Mouse (Mus musculus) c-Kit-positive CD71-positive TER-119-positive erythroid progenitor cells, embryonic 14.5 days (primary cell): Measurements from ENCODE around the gene Zc3hav1.
"Not testable (repeated sequence)": the region's sequence is repeated elsewhere in the genome, so short reads cannot be mapped to it uniquely, and the experiment has no call there.

Experiments
- DNase-seq: peaks from one replicate; pipeline ENCODE4 v3.0.0-alpha.2; 2013; ENCODE audit warnings: low spot score

Gene Zc3hav1

DNA sequence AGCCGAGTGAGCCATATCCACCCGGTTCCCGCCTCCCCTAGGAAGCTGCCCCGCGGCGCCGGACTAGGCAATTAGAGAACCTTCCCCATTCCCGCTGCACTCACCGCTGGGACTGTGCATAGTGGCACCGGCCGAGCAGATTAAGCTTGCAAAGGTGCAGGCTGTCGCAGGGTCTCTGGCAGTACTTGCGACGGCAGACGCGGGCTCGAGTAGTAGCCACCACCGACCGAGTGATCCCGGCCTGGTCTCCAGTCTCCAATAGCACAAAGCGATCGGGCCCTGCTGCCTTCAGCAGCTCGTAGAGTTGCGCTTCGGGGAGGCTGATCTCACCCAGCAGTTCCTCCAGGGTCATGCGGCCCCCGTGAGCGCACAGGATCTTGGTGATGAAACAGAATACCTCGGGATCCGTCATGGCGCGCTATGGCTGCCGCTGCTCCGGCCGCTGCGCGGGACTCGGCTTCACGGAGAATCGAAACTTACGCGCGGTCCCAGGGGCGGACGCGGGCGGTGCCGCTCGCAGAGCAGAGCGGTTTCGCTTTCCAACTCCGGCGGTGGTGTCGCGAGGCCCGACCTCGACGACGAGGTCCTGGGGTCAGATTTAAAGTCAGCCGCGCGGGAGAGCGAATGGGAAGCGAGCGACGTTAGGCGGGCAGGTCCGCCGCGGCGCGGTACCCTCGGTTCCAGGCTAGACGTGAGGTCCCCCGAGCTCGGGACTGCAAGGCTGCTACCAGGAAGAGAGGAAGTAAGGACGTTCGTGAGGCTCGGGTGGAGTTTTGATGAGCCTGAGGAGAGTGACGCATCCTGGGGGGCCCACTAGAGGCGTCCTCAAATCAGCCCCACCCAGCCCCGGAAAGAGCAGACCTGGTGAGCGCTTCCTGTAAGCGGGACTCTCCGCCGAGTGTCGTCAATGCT, at the start of gene Zc3hav1:
Gene Zc3hav1 (minus strand): TSS at position 793 of the 912 bp plus-strand sequence.
- peak; percentile 93 for DNase-seq

DNA sequence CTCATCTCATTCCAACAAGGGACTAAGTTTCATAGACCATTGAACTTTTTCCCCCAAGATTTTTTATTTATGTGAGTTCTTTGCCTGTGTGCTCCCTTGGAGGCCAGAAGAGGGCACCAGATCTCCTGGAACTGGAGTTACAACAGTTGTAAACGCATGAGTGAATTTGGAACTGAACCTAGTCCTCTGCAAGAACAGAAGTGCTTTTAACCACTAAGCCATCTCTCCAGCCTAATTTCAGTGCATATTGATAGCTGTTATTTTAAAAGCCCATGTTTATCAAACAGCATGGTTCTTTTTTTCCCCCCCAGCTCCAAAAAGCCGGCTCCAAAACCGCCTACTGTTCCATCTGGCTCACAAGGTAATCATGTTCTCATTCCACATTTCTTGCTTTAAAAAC, 35.3 kb upstream of the Zc3hav1 start:
- DNase-seq: peak; percentile 42

DNA sequence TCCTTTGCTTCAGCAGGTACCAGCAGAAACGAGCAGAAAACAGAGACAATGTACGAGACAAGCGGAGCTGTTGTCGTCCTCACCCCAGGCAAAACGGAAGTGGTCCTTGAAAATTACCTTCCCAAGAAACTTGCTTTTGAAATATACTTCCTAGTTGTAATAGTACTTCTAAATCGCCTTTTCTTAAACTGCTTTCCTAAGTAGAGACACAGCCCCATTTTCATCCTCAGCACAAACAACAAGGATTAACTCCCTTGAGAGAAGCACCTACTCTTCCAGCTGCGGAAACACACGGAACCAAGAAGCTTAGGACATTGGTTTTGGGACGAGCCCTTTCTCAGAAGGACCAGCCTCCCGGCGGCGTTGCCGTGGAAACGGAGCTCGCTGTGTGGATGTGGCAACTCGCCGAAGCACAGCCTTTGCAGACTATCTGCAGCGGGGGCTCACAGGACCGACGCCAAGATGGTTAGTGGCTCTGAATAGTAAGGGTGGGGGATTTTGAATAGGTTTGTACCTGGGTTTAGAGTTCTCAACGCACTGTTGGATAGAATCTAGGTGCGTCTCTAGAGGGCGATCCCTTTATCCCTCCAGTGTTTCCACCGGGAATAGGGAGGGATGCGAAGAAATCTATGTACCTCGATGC, 26.8 kb upstream of the Zc3hav1 start, which contains the start of gene Ttc26:
Gene Ttc26 (plus strand): TSS at position 341 of the 643 bp plus-strand sequence.
- DNase-seq: peak; percentile 91

DNA sequence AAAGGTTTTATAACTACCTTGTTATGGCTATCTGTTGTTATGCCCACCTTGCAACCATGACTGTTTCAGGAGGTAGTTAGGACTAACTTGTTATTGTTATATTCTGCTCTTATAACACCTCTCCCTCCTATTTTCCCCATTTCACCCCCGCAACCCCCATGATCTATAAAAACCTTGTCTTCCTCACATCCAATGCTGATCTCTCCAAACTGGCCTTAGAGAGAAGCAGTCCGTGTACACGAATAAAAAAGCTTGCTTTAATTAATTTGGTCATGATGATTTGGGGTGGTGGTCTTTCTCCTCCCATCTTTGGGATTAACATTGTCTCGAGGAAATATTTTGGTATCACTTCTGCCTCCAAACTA, 26.3 kb upstream of the Zc3hav1 start:
- no peak for DNase-seq

DNA sequence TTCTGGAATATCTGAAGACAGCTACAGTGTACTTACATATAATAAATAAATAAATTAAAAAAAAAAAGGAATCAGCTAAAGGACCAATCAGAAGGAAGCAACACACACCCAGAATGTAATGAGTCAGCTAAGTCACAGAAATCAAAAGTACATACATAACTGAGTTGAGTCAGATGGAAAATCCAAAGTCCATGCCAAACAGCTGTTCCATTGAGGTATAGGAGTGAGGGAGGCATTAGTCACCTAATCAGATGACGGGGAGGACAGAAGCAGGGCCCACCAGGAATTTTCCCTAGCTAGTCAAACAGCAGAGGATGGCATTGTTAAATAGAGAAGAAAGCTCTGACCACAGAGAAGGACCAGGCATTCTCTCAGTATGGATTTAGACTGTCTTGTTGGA, 19.9 kb upstream of the Zc3hav1 start:
- no peak for DNase-seq

DNA sequence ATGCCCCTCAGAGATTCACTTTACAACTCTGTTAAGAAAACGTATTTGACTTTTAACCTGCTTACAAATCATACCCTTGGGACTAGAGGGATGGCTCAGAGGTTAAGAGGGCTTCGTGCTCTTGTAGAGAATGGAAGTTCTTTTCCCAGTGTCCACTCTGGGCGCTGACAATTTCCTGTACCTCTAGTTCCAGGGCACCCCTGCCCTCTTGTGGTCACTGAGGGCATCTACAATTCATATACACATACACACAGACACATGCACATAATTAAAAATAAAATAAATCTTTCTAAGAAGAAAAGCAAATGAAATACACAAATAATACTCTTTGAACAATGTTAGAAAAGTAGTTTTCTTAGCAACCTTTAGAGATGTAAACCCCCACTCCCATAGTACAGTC, 15.5 kb upstream of the Zc3hav1 start:
- no peak for DNase-seq

DNA sequence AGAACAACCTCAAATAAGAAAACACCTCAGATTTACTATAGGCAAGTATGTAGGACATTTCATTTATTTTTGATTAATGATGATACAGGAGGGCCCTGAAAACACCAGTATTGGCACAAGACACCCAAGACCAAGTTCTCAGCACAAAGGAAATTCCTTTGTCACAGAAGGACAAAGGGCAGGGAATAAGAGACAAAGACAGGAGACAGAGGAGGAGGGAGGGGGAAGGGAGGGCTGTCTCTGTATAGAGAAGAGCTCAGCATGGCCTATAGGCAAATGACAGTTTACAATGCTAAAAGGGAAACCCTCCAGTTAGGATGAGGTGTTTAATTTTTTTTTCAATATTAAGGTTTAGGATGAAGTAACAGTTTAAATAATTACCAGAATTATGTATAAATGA, 9.7 kb upstream of the Zc3hav1 start:
- no peak for DNase-seq

DNA sequence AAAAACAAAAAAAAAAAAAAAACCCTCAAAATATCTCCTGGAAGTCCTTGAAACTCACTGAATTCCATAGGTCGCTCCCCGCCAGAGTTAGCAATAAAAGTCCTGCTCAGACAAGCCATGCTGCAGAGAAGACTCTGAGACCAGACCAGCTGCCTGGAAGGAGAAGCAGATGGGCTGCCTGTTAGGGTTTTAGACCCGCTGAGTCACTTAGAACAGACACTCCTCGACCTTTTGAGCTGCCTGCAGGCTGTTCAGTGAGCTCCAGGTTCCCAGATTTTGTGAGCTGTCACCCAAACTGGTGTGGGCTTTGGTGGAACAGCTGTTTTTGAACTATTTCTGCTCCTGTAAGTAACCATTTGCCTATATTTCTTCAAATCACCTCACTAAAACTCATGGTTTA, 9.0 kb upstream of the Zc3hav1 start:
- DNase-seq: no peak

DNA sequence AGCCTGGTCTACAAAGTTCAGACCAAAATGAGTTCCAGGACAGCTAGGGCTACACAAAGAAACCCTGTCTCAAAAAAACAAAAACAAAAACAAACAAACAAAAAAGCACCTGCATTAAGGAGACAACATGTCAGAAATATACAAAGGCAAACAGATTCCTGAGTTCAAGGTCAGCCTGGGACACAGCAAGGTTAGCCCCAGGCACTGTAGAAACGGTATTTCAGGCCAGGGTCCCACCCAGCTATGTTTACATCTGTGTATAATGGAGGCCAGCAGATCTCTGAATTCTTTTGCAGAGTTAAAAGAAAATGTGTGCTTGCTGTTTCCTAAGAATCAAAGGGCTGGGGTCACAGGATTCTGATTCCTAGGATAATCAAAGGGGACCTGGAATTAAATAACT, 7.5 kb upstream of the Zc3hav1 start:
- DNase-seq: no peak

DNA sequence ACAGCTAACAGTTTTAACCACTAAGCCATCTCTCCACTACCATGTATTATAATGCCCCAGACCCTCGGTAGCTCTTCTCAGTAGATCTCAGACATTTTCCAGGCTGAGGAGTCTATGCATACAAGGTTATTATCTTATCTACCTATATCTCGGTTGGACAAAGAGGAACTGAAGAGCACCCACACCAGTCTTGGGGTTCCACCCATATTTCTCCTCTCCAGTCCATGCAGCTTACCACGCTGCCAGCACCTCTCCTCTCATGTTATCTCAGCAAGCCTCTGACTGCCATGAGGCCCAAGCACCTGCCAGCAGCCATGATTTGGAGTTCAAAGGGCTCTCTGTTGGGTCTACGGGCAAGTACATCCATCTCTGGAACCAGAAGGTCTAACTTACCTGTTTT, 6.7 kb upstream of the Zc3hav1 start:
- DNase-seq: no peak

DNA sequence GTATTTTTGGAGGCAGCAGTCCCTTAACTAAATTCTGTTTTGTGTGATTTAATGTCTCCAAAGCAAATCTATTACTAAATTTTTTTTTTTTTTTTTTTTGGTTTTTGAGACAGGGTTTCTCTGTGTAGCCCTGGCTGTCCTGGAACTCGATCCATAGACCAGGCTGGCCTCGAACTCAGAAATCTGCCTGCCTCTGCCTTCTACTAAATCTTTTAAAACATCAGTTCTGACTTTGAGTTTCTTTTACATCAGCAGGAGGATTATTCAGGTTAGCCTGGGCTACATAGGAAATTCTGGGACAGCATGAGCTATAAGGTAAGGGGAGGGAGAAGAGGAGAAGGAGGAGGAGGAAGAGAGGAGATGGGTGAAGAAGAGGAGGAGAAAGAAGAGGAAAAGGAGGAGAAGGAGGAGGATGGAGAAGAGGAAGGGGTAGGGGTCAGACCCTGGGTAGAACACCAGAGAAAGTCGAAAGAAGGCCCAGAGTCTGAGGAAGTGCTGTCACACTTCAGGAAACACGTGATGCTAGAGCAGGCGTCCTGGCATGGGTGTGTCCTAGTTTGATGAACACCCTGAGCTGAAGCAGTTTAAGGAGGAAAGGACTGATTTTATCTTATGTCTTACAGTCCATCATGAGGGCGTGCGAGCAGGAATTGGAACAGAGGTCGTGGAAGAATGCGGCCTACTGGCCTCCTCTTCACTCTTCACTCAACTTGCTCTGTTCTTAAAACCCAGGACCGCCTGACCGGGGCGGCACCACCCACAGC, 5.5 kb upstream of the Zc3hav1 start:
- DNase-seq: peak; percentile 66

DNA sequence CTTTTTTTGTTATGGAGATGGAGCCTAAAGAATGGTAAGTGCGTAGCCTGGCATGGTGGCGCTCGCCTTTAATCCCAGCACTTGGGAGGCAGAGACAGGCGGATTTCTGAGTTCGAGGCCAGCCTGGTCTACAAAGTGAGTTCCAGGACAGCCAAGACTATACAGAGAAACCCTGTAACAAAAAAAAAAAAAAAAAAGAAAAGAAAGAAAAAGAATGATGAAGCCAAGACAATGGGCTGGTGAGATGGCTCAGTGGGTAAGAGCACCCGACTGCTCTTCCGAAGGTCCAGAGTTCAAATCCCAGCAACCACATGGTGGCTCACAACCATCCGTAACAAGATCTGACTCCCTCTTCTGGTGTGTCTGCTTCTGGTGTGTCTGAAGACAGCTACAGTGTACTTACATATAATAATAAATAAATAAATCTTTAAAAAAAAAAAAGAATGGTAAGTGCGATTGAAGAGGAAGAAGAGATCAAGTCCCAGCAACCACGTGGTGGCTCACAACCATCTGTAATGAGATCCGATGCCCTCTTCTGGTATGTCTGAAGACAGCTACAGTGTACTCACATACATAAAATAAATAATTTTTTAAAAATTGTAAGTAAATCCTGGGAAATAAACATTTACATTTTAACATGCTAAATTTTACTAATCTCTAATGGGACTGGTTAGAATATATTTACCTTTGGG, 4.8 kb upstream of the Zc3hav1 start:
- not testable (repeated sequence) for DNase-seq

DNA sequence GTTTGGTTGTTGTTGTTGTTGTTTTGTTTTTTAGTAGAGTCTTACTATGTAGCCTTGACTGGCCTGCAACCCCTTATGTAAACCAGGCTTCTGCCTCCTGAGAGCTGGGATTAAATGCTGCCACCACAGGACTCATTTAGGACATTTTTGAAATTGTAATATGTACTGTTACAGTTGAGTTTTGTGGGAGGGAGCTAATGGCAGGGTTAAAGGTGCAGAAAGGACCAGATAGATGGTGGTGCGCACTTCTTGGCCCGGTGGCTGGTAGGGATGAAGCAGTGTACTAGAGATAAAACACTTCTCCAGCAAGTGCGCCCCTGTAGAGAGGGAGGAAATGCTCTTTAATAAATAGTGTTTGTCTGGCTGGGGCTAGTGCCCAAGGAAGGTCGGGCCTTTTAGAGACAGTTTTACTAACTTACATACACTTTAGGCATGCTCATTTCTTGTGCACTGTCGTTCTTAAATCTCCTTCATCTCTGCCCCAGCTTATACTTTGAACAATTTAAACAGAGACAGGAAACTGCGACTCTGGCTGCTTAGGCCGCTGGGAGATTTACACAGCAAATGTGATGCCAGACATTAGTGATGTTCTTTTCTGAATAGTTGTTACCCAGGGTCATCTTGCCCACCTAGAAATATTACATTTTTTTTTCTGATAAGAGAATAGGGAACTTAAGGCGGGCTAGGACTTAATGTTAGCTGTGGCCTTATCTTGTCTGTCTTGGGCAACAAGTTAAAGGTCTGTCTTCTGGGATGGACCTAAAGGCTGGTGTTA, 4.0 kb upstream of the Zc3hav1 start:
- DNase-seq: no peak

DNA sequence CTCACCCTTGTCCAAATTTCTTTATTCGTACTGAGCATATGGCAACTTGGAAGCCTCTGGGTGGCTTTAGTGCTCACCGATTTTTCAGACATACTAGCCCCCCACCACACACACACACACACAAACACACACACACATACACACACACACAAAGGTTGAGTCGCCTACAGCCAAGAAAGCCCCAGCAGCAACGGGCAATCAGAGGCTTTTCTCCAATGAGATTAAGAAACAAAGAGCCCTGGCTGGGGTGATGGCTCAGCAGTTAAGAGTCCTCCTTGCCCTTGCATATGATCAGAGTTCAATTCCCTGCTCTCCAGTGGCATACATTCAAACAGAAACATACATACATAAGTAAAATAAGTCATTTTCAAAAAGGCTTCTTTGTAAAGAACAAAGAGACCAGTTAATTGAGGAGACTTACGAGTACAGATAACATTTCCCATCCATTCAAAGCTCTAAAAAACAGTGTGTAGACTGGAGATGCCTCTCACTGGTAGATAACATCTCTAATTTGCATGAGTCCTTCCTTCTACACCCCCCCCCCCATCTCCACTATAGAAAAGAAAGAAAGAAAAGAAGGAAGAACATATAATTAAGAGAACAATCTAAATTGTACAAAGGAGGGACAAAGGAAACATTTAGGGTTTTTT, 3.3 kb upstream of the Zc3hav1 start:
- no peak for DNase-seq

DNA sequence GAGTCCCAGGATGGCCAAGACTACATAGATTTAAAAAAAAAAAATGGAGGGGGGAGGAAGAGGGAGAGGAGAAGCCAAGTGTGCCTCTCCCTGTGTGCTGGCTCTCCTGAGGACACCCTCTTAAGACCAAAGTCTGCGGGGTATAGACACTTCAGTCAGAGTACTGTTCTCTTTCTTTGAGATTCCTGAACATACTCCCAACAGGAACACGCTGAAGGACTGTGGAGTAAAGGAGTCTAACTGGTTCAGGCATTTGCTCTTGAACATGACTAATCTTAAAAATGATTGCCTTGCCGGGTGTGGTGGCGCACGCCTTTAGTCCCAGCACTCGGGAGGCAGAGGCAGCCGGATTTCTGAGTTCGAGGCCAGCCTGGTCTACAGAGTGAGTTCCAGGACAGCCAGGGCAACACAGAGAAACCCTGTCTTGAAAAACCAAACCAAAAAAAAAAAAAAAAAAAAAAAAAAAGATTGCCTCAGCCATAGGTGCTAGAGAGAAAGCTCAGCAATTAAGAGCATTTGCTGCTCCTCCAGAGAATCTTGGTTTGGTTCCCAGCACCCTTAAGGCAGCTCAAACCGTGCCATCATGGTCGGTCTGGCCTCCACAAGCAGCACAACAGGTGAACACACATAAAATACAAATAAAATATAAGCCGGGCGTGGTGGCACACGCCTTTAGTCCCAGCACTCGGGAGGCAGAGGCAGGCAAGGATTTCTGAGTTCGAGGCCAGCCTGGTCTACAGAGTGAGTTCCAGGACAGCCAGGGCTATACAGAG, 2.4 kb upstream of the Zc3hav1 start:
- not testable (repeated sequence) for DNase-seq

DNA sequence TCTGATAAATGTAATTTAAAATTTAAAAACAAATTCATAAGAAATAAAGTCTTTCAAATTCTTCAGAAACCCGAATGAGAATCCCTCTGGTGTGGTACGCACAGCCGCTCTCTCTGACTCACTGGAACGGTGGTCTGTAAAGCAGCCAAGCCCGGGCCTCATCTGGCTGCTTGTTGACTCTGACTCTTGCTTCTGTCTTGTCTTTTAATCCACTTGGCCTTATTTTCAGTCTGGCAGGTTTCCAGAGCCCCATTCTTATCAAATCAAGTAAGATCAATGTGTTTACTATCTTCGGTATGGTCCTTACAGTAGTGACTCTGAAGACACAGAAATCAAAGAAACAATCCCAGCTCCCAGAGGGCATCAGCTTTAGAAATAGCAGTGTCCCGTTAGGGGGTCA, 1.5 kb upstream of the Zc3hav1 start:
- DNase-seq: no peak

DNA sequence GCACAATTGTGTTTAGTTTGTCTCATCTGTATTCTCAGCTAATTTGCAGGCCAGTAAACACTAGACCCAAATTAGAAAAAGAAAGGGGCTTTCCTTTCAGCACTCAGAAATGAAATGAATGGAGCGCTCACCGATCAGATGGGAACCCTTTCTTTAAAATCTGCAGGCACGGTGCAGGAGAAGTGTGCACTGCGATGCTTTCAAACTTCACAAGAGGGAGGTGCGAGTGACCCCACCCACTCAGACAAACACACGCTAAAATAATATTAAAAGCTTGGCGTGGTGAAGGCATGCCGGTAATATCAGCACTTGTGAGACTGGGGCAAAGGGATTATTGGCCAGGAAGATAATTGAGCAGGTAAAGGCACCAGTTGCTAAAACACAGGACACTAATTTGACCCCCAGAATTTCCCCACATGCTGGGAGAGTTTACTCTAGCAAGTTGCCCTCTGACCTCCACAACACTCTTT, 986 bp upstream of the Zc3hav1 start:
- DNase-seq: no peak

DNA sequence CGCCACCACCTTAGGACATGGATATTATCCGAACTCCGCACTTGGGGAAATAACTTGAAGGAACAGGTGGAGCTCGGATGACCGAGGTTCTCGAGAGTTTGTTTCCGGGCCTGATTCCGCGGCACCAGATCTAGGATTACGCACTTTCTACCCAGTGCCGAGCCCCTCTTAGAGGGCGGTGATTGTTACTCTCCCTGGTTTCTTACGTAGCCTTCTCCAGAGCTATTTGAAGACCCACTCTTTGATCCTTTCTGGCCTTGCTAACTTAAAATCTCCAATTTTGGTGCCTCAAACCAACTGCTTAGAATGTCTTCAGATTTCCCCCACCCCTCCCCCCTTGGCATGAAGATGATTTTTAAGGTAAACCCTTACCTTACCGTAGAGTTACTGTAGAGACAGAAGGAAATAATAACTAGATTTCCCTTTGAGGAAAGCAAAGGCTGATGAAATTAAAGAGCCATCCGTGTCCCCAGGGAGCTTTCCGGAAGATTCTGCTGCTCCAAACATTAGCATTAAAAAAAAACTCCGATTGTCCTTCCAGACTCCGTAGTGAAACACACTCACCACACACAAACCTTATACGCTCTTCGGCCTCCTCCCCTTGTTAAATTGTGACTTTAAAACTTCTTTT, 435 bp upstream of the Zc3hav1 start:
- DNase-seq: no peak

DNA sequence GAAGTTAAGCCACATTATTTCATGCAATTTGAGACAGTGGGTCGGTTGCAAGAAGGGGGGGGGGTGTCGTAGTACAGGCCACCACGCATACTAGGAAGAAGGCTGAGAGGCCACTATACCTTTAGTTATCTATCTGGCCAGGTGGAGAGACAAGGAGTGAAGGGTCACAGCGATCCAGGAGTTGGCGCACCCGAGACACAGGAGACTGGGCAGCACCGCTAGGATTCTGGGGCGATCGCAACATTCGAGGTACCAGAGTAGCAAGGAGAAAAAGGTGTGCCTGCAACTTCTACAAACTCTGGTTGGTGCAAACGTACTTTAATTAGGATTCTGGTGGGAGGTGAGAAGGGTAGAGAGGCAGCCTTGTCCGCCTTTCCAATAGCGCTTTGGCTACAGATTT, 1.2 kb downstream of the Zc3hav1 start:
- no peak for DNase-seq
